Mouse (Mus musculus): ENCODE measurements at regions not wholly inside any gene's neighbourhood (a gene's known extent, or its start where the extent isn't known, plus 50 kb on each side); places are given as distances from the start of the nearest gene placed in this dataset.

DNA sequence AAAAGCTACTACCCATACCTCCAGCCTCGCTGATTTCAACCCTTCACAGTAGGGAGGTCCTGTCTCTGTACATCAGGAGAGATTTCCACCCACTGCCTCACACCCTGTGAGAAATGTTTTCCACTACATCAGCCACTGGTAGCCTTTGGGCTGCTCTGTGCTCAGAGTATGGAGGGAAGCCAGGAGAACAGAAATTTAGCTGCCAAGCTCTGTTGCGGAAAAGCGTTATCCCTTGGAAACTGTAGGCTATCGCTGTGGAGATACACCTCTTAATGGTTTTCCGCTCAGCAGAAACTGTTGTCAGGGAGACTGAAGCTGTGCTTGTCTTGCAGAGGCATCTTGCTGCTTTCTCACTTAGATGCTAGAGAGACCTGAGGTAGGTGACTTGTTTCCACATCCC, 138.9 kb downstream of the Sp3 start:
- Histone ChIP-seq H3K4me1 (ENCODE audit: control insufficient read depth, insufficient read depth, insufficient read length, low read length) (no peaks in the 10 kb centered on the region), H3K4me3 (ENCODE audit: insufficient read depth, low read depth, low read length) (no peak overlapping the region), H3K27ac (replicated peaks; ENCODE audit: low read depth, low read length) (no peak overlapping the region)

DNA sequence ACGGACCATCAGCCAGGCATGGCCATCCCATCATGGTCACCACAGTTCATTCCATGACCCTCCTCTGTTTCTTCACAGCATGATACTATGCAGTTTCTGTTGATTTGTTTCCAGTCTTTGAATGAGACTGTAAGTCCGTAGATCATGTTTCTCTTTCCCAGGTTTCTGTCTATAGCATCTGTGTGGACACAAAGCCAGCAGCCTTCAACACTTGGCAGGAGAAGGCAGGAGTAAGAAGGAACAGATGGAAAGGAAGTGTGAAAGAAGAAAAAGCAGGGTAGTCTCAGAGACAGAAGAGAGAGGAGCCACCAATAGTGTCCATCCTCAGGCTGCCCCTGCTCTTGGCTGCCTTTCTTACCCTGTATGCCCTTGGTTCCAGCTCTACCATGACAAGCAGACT, 136.6 kb downstream of the Sp3 start:
- Histone ChIP-seq H3K4me3 (ENCODE audit: insufficient read depth, low read depth, low read length) (no peak overlapping the region), H3K4me1 (ENCODE audit: control insufficient read depth, insufficient read depth, insufficient read length, low read length) (no peaks in the 10 kb centered on the region), H3K27ac (replicated peaks; ENCODE audit: low read depth, low read length) (no peak overlapping the region)

DNA sequence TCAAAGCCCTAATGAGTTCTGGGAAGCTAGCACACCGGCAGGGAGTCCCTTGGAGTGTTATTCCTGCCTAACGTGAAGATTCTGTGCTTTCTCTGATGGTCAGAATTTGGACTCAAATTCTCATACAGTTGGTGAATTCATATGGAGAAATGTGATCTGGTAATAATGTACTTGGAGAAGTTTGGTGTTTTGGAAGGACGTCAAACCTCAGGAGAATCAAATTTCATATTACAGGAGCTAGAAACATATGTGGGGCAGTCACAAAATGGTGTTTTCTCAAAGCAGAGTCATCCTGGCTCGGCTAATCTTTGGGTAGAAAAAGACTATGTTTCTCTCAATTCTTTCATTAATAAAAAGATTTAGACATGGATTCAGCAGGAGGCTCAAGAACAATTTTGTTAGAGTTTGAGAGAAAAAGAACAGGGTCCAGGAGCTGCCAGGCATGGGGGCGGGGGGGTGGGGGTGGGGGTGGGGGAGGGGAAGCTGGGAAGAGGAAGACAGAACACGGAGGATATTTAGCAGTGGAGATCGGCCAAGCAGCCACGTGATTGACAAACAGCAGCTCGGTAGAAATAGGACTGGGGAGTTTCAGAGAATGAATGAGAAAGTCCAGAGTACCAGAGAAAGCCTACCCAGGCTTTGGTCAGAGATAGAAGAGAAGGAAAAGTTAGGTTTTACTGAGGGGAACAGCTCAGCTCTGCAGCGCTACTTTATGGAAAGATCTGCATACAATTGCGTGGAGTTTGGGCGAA, 130.6 kb downstream of the Sp3 start:
- Histone ChIP-seq H3K27ac (replicated peaks; ENCODE audit: low read depth, low read length) (no peak overlapping the region), H3K4me3 (ENCODE audit: insufficient read depth, low read depth, low read length) (no peak overlapping the region), H3K4me1 (ENCODE audit: control insufficient read depth, insufficient read depth, insufficient read length, low read length) (no peaks in the 10 kb centered on the region)

DNA sequence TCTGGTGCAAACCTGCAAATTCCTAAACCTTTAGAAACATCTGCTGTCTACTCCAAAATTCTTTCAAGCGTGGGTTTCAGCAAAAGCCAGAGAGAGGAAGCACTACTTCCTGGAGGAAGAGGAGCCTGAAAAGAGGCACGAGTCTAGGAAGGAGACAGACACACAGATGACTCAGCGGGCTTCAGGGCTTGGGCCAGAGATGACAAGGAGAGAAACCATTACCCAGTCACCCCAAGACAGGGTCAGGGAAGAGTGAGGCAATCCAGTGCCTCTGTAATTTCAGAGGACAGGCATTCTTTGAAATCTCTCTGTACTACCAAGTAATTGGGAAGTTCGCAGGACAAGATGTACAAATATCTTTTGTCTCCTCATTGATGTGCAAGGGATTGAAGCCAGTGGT, 127.7 kb downstream of the Sp3 start:
- peaks cover 5% of the 10 kb centered on the region; the same call in 1 of the 2 replicates for H3K4me1 ChIP-seq (ENCODE audit: control insufficient read depth, insufficient read depth, insufficient read length, low read length)
- H3K27ac ChIP-seq (replicated peaks; ENCODE audit: low read depth, low read length) = no peak overlapping the region
- H3K4me3 ChIP-seq (ENCODE audit: insufficient read depth, low read depth, low read length) = no peak overlapping the region

DNA sequence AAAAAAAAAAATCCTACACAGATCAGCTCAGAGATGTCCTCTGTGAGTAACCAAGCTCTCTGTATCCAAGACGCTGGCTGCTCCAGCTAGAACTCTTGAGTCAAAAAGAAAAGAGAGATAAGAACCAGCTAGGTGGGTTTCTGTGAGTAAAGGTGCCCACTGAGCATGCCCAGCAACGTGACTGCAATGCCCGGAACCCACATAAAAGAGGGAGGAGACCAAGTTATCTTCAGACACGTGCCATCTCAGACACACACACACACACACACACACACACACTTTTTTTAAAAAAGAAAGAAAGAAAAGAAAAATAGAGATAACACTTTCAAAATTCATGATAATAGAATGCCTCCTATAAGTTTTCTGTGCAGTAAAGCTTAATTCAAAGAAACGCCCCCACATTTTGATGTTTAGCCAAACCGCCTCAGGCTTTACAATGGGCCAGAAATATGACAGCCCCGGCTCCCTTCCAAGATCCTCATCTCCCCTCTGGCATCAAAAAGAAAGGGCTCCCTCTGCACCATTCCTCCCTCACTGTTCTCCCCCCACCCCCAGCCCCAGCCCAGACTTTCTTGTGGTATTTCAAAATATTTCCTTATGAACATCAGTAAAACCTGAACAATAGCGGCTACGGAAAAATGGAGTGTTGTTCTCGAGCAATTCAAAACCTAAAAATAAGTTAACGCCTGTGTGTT, 124.8 kb downstream of the Sp3 start:
- Histone ChIP-seq H3K4me1 (ENCODE audit: control insufficient read depth, insufficient read depth, insufficient read length, low read length) (peaks cover 5% of the 10 kb centered on the region; the same call in 1 of the 2 replicates), H3K27ac (replicated peaks; ENCODE audit: low read depth, low read length) (no peak overlapping the region), H3K4me3 (ENCODE audit: insufficient read depth, low read depth, low read length) (no peak overlapping the region)

DNA sequence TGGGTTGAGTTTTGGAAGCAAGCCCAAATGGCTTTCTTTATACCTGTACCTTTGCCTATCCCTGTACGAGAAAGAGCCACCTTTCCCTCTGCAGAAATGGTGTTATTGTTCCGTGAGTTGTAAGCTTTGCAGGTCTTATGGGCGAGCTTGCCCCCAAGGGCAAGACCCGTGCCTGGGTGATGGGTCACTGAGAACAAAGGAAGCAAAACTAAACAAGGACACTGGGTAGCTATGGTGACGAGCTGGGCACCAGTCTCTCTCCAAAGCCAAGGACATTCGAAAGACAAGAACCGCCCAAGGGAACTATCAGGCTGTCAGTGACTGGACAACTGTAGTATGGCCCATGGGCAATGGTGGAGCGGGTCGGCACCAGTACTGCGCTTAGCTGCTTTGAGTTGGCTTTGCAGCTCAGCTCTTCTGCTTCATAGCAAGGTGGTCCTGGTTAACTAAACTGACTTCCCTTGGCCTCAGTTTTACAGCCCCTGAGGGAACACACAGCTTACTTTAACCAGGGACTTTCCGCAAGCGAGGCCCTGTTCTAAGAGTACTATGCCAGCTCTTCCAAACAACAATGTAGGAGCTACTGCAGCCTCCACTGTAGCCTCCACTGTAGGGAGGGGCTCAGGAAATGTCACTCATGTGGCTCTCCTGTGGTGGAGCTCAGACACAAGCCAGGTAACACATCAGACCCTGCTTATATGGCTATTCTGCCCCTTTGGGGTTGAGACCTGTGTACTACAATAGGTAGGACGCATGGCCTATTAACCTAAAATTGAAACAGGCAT, 124.1 kb downstream of the Sp3 start:
- Histone ChIP-seq H3K4me1 (ENCODE audit: control insufficient read depth, insufficient read depth, insufficient read length, low read length) (peaks cover 5% of the 10 kb centered on the region; the same call in 1 of the 2 replicates), H3K27ac (replicated peaks; ENCODE audit: low read depth, low read length) (no peak overlapping the region), H3K4me3 (ENCODE audit: insufficient read depth, low read depth, low read length) (no peak overlapping the region)

DNA sequence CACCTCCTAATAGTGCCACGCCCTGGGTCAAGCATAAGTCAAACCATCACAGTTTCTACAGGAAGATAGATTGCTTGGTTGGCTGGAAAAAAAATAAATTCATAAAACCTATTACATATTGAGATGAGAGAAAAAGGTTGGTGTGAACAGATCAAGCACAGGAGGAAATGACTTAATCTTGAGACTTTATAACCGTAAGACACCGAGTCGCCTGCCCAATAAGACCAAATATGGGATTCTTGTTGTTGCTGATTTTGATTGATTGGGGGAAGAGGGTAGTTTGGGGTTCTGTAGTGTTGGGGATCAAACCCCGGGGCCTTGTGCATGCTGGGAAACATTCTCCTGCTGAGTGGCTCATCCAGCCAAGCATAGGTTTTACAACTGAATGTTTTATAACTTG, 122.9 kb downstream of the Sp3 start:
- Histone ChIP-seq H3K4me1 (ENCODE audit: control insufficient read depth, insufficient read depth, insufficient read length, low read length) (peaks cover 5% of the 10 kb centered on the region; the same call in 1 of the 2 replicates), H3K27ac (replicated peaks; ENCODE audit: low read depth, low read length) (no peak overlapping the region), H3K4me3 (ENCODE audit: insufficient read depth, low read depth, low read length) (no peak overlapping the region)

DNA sequence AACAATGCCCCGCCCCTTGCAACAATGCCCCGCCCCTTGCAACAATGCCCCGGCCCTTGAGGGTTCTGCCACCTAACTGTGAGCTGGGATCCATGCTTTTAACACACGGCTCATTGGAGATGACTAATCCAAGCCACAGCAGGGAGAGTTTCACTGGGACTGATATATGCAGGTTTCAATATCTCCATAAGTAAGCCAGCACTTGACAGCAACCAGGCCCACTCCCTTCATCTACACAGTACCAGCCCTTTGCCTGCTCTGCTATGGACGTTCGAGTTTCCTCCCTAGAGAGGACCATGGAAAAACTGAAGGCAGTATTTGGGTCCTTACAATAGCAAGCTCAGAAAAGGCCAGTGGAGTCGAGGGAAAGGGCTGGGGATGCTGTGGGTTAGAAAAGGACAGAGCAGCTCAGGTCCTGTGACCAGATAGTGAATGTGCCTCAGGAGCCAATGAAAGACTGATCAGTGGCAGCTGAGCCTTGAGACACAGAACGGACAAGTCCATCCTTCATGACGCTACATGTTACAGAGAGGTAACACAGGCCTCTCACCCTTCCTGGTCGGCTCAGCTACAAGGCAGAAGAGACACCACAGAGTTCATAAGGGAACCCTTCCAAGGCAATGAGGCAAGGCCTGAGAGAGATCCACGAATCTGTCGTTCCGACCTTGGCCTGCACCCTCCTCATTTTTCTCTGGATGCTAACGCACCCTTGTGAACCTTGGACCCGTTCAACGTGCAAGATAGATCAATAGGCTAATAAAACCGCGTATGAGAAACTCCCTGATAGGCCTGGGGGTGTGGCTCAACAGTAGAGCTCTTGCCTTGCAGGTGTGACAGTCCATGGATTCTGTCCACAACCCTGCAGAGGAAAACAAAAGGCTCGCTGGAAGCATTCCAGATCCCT, 114.5 kb downstream of the Sp3 start:
- no peak overlapping the region for H3K27ac ChIP-seq (replicated peaks; ENCODE audit: low read depth, low read length)
- H3K4me1 ChIP-seq (ENCODE audit: control insufficient read depth, insufficient read depth, insufficient read length, low read length) = no peaks in the 10 kb centered on the region
- H3K4me3 ChIP-seq (ENCODE audit: insufficient read depth, low read depth, low read length) = no peak overlapping the region

DNA sequence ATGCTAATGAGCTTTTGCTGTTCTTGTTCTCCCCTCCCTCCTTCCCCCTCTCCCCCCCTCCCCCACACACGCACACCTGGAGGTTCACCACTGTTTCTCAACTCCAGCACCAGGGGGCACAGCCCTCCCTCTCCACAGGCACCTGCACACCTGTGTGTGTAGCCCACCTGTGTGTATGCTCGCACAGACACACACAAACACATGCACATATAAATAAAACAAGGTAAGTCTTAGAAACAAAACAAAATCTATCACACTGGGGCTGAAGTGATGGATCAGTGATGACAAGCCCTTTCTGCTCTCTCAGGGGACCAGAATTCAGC, 113.9 kb downstream of the Sp3 start:
- Histone ChIP-seq H3K27ac (replicated peaks; ENCODE audit: low read depth, low read length) (no peak overlapping the region), H3K4me1 (ENCODE audit: control insufficient read depth, insufficient read depth, insufficient read length, low read length) (no peaks in the 10 kb centered on the region), H3K4me3 (ENCODE audit: insufficient read depth, low read depth, low read length) (no peak overlapping the region)

DNA sequence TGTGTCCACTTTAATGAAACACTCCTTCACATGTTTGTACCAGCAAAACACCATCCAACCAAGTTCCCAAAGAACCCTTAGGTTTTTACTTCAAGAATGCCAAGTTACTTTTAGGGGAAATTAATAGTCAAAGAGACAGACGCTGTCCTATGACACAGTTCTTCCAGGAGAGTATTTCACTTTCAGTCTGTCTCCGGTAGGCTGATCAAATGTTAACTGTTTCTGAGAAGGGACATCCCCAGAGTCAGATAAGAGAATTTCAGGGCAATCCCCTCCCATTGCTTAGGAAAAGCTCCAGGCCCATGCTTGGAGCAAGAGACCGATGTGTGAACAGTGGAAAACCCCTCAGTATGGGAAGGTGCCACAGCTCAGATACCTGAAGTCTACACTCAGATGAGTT, 112.1 kb downstream of the Sp3 start:
- Histone ChIP-seq H3K27ac (replicated peaks; ENCODE audit: low read depth, low read length) (no peak overlapping the region), H3K4me3 (ENCODE audit: insufficient read depth, low read depth, low read length) (no peak overlapping the region), H3K4me1 (ENCODE audit: control insufficient read depth, insufficient read depth, insufficient read length, low read length) (no peaks in the 10 kb centered on the region; the same call in 1 of the 2 replicates)

DNA sequence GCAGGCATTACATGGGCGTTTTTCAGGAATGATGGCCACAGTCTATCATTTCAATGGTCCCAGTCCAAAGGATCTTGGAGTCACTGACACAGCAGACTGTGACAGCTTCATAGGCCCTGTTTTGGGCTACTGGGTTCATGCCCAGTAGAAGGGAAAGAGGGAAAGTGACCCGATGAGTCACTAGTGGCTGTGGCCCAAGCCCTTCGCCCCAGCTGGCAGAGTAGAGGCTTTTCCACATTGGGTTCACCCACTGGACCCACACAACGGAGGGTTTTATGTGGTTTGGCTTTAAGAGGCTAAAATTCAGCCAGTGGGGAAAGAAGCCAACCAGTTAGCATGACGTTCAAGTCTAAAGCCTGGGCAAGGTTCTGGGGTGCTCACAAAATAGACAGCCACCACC, 108.4 kb downstream of the Sp3 start:
- no peak overlapping the region for H3K4me3 ChIP-seq (ENCODE audit: insufficient read depth, low read depth, low read length)

DNA sequence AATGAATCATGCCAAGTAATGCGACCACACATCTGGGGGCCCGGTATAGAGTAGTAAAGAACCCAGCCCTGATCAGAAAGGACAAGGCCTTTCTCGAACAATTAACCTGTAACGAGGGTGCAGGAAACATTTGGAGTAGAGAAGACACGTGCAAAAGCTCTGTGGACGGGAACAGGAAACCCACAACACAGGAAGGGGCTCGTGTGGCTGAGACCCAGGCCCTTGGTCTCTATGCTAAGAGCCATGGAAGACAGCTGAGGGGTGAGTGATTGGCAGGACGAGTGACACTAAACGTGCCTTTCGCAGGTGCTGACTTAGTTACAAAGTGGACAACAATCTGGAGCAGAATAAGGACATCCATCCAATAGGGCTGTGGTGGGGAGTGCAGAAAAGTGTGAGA, 106.3 kb downstream of the Sp3 start:
- no peak overlapping the region for H3K27ac ChIP-seq (replicated peaks; ENCODE audit: low read depth, low read length)
- H3K4me3 ChIP-seq (ENCODE audit: insufficient read depth, low read depth, low read length) = no peak overlapping the region
- no peaks in the 10 kb centered on the region; the same call in 1 of the 2 replicates for H3K4me1 ChIP-seq (ENCODE audit: control insufficient read depth, insufficient read depth, insufficient read length, low read length)

More for the DNA sequence above, 108.4 kb downstream of the Sp3 start:
- Histone ChIP-seq H3K4me1 (ENCODE audit: control insufficient read depth, insufficient read depth, insufficient read length, low read length) (no peaks in the 10 kb centered on the region; the same call in 1 of the 2 replicates), H3K27ac (replicated peaks; ENCODE audit: low read depth, low read length) (peak overlapping the region; percentile 73)

DNA sequence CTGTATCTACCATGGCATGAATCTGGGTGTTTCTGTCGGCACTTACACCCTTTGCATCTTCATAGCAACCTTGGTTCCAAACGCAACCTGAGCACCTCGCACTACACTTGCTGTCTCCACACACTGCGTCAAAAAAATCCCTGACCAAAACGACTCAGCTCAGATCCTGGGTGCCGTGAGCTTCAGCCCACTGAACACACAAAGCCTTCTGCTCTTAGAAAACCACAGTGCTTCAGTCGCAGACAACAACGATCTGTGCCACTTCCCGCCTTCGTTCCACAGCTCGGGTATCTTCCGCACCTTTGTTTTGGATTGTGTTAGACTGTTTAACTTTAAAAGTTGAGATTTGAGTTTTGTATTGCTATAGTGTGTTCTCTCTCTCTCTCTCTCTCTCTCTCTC, 105.7 kb downstream of the Sp3 start:
- Histone ChIP-seq H3K4me1 (ENCODE audit: control insufficient read depth, insufficient read depth, insufficient read length, low read length) (no peaks in the 10 kb centered on the region; the same call in 1 of the 2 replicates), H3K4me3 (ENCODE audit: insufficient read depth, low read depth, low read length) (no peak overlapping the region), H3K27ac (replicated peaks; ENCODE audit: low read depth, low read length) (no peak overlapping the region)

DNA sequence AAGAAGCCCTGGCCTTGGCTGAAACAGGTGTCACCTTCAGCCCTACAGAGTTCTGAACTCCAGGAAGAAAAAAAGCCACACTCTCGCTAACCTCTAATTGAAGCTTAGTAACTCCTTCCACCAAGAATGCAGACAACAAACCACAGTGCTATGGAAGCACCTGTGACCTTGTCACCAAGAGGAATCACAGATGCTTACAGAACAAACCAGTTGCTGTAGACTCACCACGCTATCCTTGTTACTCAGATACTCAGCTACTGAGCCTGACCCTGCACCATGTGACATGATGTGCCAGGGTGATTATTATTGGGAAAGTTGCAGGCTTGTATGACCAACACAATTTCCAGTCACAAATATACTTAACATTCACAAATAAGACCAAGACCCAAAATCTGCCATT, 104.6 kb downstream of the Sp3 start:
- Histone ChIP-seq H3K4me3 (ENCODE audit: insufficient read depth, low read depth, low read length) (no peak overlapping the region), H3K4me1 (ENCODE audit: control insufficient read depth, insufficient read depth, insufficient read length, low read length) (no peaks in the 10 kb centered on the region; the same call in none of the 2 replicates), H3K27ac (replicated peaks; ENCODE audit: low read depth, low read length) (no peak overlapping the region)

All from brown adipose tissue, adult 24 weeks (tissue).